Mouse (Mus musculus): ENCODE results near the gene Sgip1. TPM values are rescaled to one million over a fixed set of nuclear protein-coding genes. Genes with fewer than 3 reads are reported as not detected.

The Sgip1 gene
- polyA plus RNA-seq, 1 experiment from 2014 or later, result 8.6 TPM

- Histone ChIP-seq H3K27me3 (ENCODE audit: insufficient read depth, low read length) (no peaks in the 10 kb centered on the region), H3K27ac (ENCODE audit: low read length) (no peak overlapping the region), H3K4me1 (ENCODE audit: insufficient read depth, low read length) (no peaks in the 10 kb centered on the region; the same call in 1 of the 2 replicates), H3K4me3 (ENCODE audit: low read length) (no peak overlapping the region), H3K9me3 (ENCODE audit: low read length) (no peaks in the 10 kb centered on the region), H3K36me3 (ENCODE audit: insufficient read depth, low read length) (no peaks in the 10 kb centered on the region), H3K4me2 (replicated peaks; ENCODE audit: low read depth, low read length) (no peak overlapping the region), H3K9ac (replicated peaks; ENCODE audit: low read length) (no peak overlapping the region)
- ATAC-seq (ENCODE audit: low FRiP score, low TSS enrichment), result no peak
- WGBS, result 37% methylated on average over 9 of the region's 9 CpGs
Observed at GRCm38 (mm10) chr4:102853330-102854022, 112.4 kb downstream of the Sgip1 start.

GRCm38 (mm10) chr4:102854928-102855892 is 114.1 kb downstream of the Sgip1 start:
- WGBS, result 72% methylated on average over 10 of the region's 10 CpGs
- no peaks in the 10 kb centered on the region; the same call in 1 of the 2 replicates for H3K4me1 ChIP-seq (ENCODE audit: insufficient read depth, low read length)
- H3K4me3 ChIP-seq (ENCODE audit: low read length), result no peak overlapping the region
- no peak overlapping the region for H3K27ac ChIP-seq (ENCODE audit: low read length)
- H3K9me3 ChIP-seq (ENCODE audit: low read length), result no peaks in the 10 kb centered on the region
- H3K36me3 ChIP-seq (ENCODE audit: insufficient read depth, low read length), result no peaks in the 10 kb centered on the region
- H3K4me2 ChIP-seq (replicated peaks; ENCODE audit: low read depth, low read length), result no peak overlapping the region
- no peaks in the 10 kb centered on the region for H3K27me3 ChIP-seq (ENCODE audit: insufficient read depth, low read length)
- ATAC-seq (ENCODE audit: low FRiP score, low TSS enrichment), result no peak
- H3K9ac ChIP-seq (replicated peaks; ENCODE audit: low read length), result no peak overlapping the region

- no peak for ATAC-seq (ENCODE audit: low FRiP score, low TSS enrichment)
- no peaks in the 10 kb centered on the region for H3K36me3 ChIP-seq (ENCODE audit: insufficient read depth, low read length)
- no peaks in the 10 kb centered on the region for H3K27me3 ChIP-seq (ENCODE audit: insufficient read depth, low read length)
- WGBS, result 77% methylated on average over 7 of the region's 7 CpGs
- H3K27ac ChIP-seq (ENCODE audit: low read length), result no peak overlapping the region
- H3K9me3 ChIP-seq (ENCODE audit: low read length), result no peaks in the 10 kb centered on the region
- no peak overlapping the region for H3K9ac ChIP-seq (replicated peaks; ENCODE audit: low read length)
- H3K4me3 ChIP-seq (ENCODE audit: low read length), result no peak overlapping the region
- H3K4me1 ChIP-seq (ENCODE audit: insufficient read depth, low read length), result no peaks in the 10 kb centered on the region; the same call in 1 of the 2 replicates
- H3K4me2 ChIP-seq (replicated peaks; ENCODE audit: low read depth, low read length), result no peak overlapping the region
Observed at GRCm38 (mm10) chr4:102856086-102856485, 115.0 kb downstream of the Sgip1 start.

- H3K9ac ChIP-seq (replicated peaks; ENCODE audit: low read length), result no peak overlapping the region
- no peaks in the 10 kb centered on the region for H3K4me1 ChIP-seq (ENCODE audit: insufficient read depth, low read length)
- H3K4me2 ChIP-seq (replicated peaks; ENCODE audit: low read depth, low read length), result no peak overlapping the region
- H3K4me3 ChIP-seq (ENCODE audit: low read length), result no peak overlapping the region
- no peaks in the 10 kb centered on the region for H3K27me3 ChIP-seq (ENCODE audit: insufficient read depth, low read length)
- H3K27ac ChIP-seq (ENCODE audit: low read length), result no peak overlapping the region
- ATAC-seq (ENCODE audit: low FRiP score, low TSS enrichment), result no peak
- no peaks in the 10 kb centered on the region for H3K36me3 ChIP-seq (ENCODE audit: insufficient read depth, low read length)
- WGBS, result 90% methylated on average over 15 of the region's 15 CpGs
- H3K9me3 ChIP-seq (ENCODE audit: low read length), result no peaks in the 10 kb centered on the region
Observed at GRCm38 (mm10) chr4:102859259-102860194, 118.4 kb downstream of the Sgip1 start.

GRCm38 (mm10) chr4:102862751-102863710 is 121.9 kb downstream of the Sgip1 start:
- Histone ChIP-seq H3K27me3 (ENCODE audit: insufficient read depth, low read length) (no peaks in the 10 kb centered on the region), H3K4me2 (replicated peaks; ENCODE audit: low read depth, low read length) (no peak overlapping the region)
- ATAC-seq (ENCODE audit: low FRiP score, low TSS enrichment), result no peak

GRCm38 (mm10) chr4:102866531-102866930 is 125.4 kb downstream of the Sgip1 start:
- no peaks in the 10 kb centered on the region for H3K36me3 ChIP-seq (ENCODE audit: insufficient read depth, low read length)
- no peak overlapping the region for H3K27ac ChIP-seq (ENCODE audit: low read length)
- 91% methylated on average over 3 of the region's 3 CpGs for WGBS

More at GRCm38 (mm10) chr4:102862751-102863710, 121.9 kb downstream of the Sgip1 start:
- 80% methylated on average over 15 of the region's 15 CpGs for WGBS
- Histone ChIP-seq H3K4me1 (ENCODE audit: insufficient read depth, low read length) (no peaks in the 10 kb centered on the region), H3K9ac (replicated peaks; ENCODE audit: low read length) (no peak overlapping the region), H3K27ac (ENCODE audit: low read length) (no peak overlapping the region), H3K4me3 (ENCODE audit: low read length) (no peak overlapping the region), H3K36me3 (ENCODE audit: insufficient read depth, low read length) (no peaks in the 10 kb centered on the region), H3K9me3 (ENCODE audit: low read length) (no peaks in the 10 kb centered on the region)

GRCm38 (mm10) chr4:102871274-102871673 is 130.2 kb downstream of the Sgip1 start:
- H3K36me3 ChIP-seq (ENCODE audit: insufficient read depth, low read length), result no peaks in the 10 kb centered on the region
- WGBS, result 86% methylated on average over 4 of the region's 4 CpGs

More at GRCm38 (mm10) chr4:102866531-102866930, 125.4 kb downstream of the Sgip1 start:
- H3K4me3 ChIP-seq (ENCODE audit: low read length), result no peak overlapping the region
- H3K4me2 ChIP-seq (replicated peaks; ENCODE audit: low read depth, low read length), result no peak overlapping the region
- no peaks in the 10 kb centered on the region for H3K9me3 ChIP-seq (ENCODE audit: low read length)
- H3K27me3 ChIP-seq (ENCODE audit: insufficient read depth, low read length), result no peaks in the 10 kb centered on the region
- no peak overlapping the region for H3K9ac ChIP-seq (replicated peaks; ENCODE audit: low read length)
- no peak for ATAC-seq (ENCODE audit: low FRiP score, low TSS enrichment)
- H3K4me1 ChIP-seq (ENCODE audit: insufficient read depth, low read length), result no peaks in the 10 kb centered on the region

GRCm38 (mm10) chr4:102883142-102883541 is 142.0 kb downstream of the Sgip1 start:
- Histone ChIP-seq H3K9ac (replicated peaks; ENCODE audit: low read length) (no peak overlapping the region), H3K9me3 (ENCODE audit: low read length) (no peaks in the 10 kb centered on the region), H3K36me3 (ENCODE audit: insufficient read depth, low read length) (no peaks in the 10 kb centered on the region), H3K4me2 (replicated peaks; ENCODE audit: low read depth, low read length) (no peak overlapping the region), H3K27ac (ENCODE audit: low read length) (no peak overlapping the region), H3K4me1 (ENCODE audit: insufficient read depth, low read length) (no peaks in the 10 kb centered on the region), H3K4me3 (ENCODE audit: low read length) (no peak overlapping the region), H3K27me3 (ENCODE audit: insufficient read depth, low read length) (no peaks in the 10 kb centered on the region)
- WGBS, result 87% methylated on average over 3 of the region's 3 CpGs
- no peak for ATAC-seq (ENCODE audit: low FRiP score, low TSS enrichment)

More at GRCm38 (mm10) chr4:102871274-102871673, 130.2 kb downstream of the Sgip1 start:
- Histone ChIP-seq H3K9me3 (ENCODE audit: low read length) (no peaks in the 10 kb centered on the region), H3K4me3 (ENCODE audit: low read length) (no peak overlapping the region), H3K4me1 (ENCODE audit: insufficient read depth, low read length) (no peaks in the 10 kb centered on the region), H3K27me3 (ENCODE audit: insufficient read depth, low read length) (no peaks in the 10 kb centered on the region), H3K4me2 (replicated peaks; ENCODE audit: low read depth, low read length) (no peak overlapping the region), H3K9ac (replicated peaks; ENCODE audit: low read length) (no peak overlapping the region), H3K27ac (ENCODE audit: low read length) (no peak overlapping the region)
- no peak for ATAC-seq (ENCODE audit: low FRiP score, low TSS enrichment)
